Mouse (Mus musculus) urinary bladder, adult 2 months (tissue): ENCODE results near the gene Ehd3. TPM values are rescaled to one million over a fixed set of nuclear protein-coding genes. Genes with fewer than 3 reads are reported as not detected.
"Not testable (repeated sequence)": the region's sequence is repeated elsewhere in the genome, so short reads cannot be mapped to it uniquely, and the experiment has no call there.

Source experiments
- DNase-seq: peaks from one replicate; pipeline ENCODE4 v3.0.0; 2022; ENCODE audit warnings: low spot score
- polyA plus RNA-seq: library from polyadenylated mRNA; depleted of rRNA; stranded (reverse); fragments of >200 nt; gene quantifications from 2 replicates; pipeline ENCODE4 v1.2.3, GENCODE M21; 2012

Gene Ehd3
- polyA plus RNA-seq, 1 experiment: 5.9 TPM

- DNase-seq: no peak
These were observed 22.2 kb downstream of the Ehd3 start for GRCm38 (mm10) chr17:73826106-73826505.

- no peak for DNase-seq
These were observed 23.5 kb downstream of the Ehd3 start for GRCm38 (mm10) chr17:73827446-73827845.

GRCm38 (mm10) chr17:73830511-73830910, 26.6 kb downstream of the Ehd3 start:
- DNase-seq: no peak

GRCm38 (mm10) chr17:73831427-73831826, 27.5 kb downstream of the Ehd3 start:
- no peak for DNase-seq

- DNase-seq: no peak
These were observed 29.0 kb downstream of the Ehd3 start for GRCm38 (mm10) chr17:73832901-73833300.

GRCm38 (mm10) chr17:73833474-73833873, 29.5 kb downstream of the Ehd3 start:
- no peak for DNase-seq

- DNase-seq: no peak
These were observed 32.7 kb downstream of the Ehd3 start for GRCm38 (mm10) chr17:73836601-73837000.

- DNase-seq: no peak
These were observed 33.3 kb downstream of the Ehd3 start for GRCm38 (mm10) chr17:73837244-73837643.

- DNase-seq: no peak
These were observed 35.3 kb downstream of the Ehd3 start for GRCm38 (mm10) chr17:73839086-73839835.

- DNase-seq: not testable (repeated sequence)
These were observed 35.9 kb downstream of the Ehd3 start for GRCm38 (mm10) chr17:73839876-73840275.

- DNase-seq: no peak
These were observed 39.0 kb downstream of the Ehd3 start for GRCm38 (mm10) chr17:73842963-73843362.

GRCm38 (mm10) chr17:73845632-73846031, 41.7 kb downstream of the Ehd3 start:
- DNase-seq: no peak

GRCm38 (mm10) chr17:73847399-73847798, 43.5 kb downstream of the Ehd3 start:
- no peak for DNase-seq

- no peak for DNase-seq
These were observed 49.1 kb downstream of the Ehd3 start for GRCm38 (mm10) chr17:73853041-73853440.

- DNase-seq: no peak
These were observed 49.8 kb downstream of the Ehd3 start for GRCm38 (mm10) chr17:73853717-73854116.

GRCm38 (mm10) chr17:73869008-73869685, 65.2 kb downstream of the Ehd3 start:
- DNase-seq: no peak

- DNase-seq: no peak
These were observed 67.1 kb downstream of the Ehd3 start for GRCm38 (mm10) chr17:73870956-73871605.

- no peak for DNase-seq
These were observed 71.3 kb downstream of the Ehd3 start for GRCm38 (mm10) chr17:73875268-73875667.

- no peak for DNase-seq
These were observed 71.7 kb downstream of the Ehd3 start for GRCm38 (mm10) chr17:73875674-73876073.

GRCm38 (mm10) chr17:73879262-73879916, 75.5 kb downstream of the Ehd3 start:
- DNase-seq: no peak

GRCm38 (mm10) chr17:73880286-73880685, 76.4 kb downstream of the Ehd3 start:
- no peak for DNase-seq

GRCm38 (mm10) chr17:73881295-73881694, 77.4 kb downstream of the Ehd3 start:
- DNase-seq: no peak
